Mouse (Mus musculus) retina, adult 2 months (tissue): ENCODE data around the gene Krtap3-1.

ENCODE experiments used
- DNase-seq: peaks from one replicate; pipeline ENCODE4 v3.0.0-alpha.2; 2012; ENCODE audit warnings: low read depth, low spot score

Krtap3-1 gene

GRCm38 (mm10) chr11:99521288-99521860, 45.1 kb downstream of the Krtap3-1 start, which contains the start of gene Krt39:
Krt39 (minus strand) TSS chr11:99521338.
- DNase-seq: no peak
